Mouse (Mus musculus): ENCODE measurements around the gene S100a1.

DNA sequence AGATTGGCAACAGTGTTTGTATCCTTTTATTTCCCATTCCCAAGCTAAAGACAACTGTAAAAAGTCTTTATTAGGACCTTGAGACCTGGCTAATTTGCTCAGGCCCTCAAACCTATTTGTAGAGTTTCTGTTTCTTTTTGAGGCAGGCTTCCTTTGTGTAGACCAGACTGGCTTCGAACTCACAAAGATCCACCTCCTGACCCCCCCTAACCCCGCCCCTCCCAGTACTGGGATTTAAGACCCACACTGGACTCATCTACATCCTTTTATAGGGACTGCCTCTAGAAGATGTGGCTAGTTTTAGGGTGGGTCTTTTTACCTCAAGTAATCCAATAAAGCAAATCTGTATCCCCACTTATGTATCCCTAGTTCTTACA, 4.5 kb downstream of the S100a1 start:
- TF ChIP-seq POLR2A (IDR thresholded peaks at IDR 0.05; ENCODE audit: insufficient read depth, low read depth, low read length) (no peak), CTCF (IDR thresholded peaks at IDR 0.05; ENCODE audit: insufficient read depth, low read depth, low read length) (no peak)

Data from olfactory bulb, adult 2 months (tissue).